Mouse (Mus musculus): ENCODE results near the gene Setd1a.
"Not testable (repeated sequence)": the region's sequence is repeated elsewhere in the genome, so short reads cannot be mapped to it uniquely, and the experiment has no call there.

Setd1a gene

DNA sequence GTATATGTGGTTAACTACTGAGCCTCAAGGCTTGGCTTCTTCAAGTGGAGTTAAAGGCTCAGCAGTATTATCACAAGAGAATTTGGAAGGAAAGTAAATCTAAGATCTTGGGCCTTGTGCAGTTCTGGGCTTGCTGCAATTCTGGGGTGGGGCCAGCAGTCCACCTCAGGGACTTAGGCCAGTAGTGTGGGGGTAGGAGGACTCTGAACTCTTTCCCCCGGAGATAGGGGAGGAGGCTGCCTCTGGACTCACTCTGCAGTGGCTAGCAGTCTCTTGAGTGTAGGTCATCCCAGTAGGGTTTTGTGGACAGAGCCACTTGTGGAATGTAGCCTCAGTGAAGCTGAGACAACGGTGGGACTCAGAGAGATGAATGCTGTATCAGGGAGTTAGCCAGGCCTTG, 10.7 kb upstream of the Setd1a start:
- in situ Hi-C loops (cut with MboI, MseI) = no loop called here

DNA sequence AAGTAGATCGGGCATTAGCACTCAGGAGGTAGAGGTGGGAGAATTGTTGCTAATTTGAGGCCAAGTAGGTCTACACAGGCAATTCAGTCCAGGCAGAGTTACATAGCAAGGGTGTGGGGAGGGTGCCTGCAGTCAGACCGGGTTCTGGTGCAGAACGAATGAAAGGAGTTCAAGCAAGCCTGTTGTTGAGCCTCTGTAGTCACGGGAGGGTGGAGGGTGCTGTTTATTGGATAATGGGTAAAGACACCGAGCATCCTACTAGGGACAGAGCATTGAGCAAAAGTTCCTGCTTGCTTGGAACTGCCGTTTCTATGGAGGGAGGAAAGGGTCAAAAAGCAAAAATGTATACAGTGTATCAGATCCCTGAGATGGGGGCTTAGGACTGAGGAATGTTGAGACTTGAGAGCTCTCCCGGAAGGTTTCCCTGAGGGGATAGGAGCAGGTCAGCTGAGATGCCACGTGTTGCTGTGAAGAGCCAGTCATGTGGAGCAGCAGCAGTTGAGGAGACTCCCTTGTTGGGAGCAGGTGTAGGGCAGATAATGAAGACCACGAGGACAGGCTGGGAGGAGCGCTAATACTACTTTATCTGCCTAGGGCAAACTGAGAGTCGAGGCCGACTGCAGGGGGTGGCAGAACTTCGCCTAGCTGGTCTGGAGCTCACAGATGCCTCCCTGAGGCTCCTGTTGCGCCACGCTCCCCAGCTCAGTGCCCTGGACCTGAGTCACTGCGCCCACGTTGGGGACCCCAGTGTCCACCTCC, 9.4 kb upstream of the Setd1a start:
- in situ Hi-C loops (cut with MboI, MseI) = no loop called here

DNA sequence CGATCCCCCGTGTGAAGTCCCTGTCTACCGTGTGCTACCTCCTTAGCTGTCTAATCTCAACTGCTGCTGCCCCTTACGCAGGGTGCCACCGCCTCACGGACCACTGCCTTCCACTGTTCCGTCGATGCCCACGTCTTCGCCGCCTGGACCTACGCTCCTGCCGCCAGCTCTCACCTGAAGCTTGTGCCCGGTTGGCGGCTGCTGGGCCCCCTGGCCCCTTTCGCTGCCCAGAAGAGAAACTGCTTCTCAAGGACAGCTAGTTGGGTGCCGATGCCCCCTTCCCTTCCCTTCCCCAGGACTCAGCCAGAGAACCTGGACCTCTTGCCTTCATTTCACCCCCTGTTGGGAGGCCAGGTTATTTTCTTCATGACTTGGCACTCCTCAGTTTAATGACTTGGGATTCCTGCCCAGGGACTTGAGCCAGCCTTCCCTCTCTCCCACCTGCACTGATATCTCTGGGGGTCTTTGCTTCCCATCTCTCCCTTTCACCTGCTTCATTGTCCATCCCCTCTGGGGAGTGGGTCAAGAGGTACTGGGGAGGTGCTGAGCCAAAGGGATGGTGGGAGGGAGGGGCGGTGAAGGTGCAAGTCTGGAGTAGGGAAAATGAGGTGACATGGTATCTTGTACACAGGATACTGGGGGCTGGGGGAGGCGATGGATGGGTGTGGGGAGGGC, 8.7 kb upstream of the Setd1a start:
- in situ Hi-C loops (cut with MboI, MseI) = no loop called here

DNA sequence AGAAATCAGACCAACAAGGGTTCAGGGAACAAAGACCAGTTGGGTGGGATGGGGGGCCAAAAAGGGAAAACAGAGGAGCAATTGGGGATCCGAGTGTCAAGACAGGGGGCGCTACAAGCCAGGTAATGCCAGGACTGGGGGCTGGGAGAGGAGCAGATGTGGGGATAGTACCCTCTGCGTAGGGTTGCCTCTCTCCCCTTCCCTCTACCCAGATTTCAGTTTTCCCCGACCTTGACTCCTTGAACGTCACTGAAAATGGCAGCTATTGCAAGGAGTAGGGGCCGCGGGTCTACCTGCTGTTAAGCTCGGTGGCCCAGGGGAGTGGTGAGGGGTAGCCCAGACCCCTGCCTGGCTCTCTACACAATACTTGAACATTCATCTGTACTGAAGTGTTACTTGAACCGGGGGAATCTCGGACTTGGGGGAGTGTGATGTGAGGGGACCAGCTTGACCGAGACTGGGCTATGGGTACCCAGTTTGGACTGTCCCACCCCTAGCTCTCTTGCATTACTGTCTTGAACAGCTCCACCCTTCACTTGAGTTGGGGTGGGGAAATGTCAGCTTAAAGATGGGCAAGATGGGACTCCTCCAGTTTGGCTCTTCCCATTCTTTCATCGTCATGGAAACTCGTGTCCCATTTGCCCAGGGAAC, 8.0 kb upstream of the Setd1a start:
- in situ Hi-C loops (cut with MboI, MseI) = no loop called here

DNA sequence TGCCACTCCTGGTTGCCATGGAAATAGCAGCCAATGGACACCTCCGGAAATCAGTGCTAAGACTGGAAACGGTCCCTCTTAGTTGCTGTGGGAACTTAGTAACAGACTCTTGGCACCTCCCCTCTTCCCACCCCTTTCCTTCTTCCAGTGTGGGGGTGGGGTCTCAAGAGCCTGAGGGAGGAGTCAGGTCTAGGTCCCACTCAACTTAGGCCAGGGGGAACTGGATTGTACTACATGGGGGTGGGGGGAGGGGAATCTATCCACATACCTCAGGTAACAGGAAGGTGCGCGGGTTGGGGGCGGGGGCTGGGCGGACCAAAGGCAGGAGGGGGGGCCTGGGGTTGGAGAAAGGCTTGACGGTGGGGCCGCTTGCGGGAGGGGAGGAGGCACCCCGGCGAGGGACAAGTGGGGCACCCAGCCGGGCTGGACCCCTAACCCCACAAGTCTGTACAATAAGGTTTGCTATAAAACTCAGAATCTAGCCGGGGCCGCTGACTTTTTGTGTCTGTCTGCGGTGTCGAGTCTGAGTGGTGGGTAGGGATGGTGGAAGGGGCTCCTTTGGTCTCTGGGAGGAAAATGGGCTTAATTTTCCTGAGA, 7.4 kb upstream of the Setd1a start:
- in situ Hi-C loops (cut with MboI, MseI) = no loop called here

DNA sequence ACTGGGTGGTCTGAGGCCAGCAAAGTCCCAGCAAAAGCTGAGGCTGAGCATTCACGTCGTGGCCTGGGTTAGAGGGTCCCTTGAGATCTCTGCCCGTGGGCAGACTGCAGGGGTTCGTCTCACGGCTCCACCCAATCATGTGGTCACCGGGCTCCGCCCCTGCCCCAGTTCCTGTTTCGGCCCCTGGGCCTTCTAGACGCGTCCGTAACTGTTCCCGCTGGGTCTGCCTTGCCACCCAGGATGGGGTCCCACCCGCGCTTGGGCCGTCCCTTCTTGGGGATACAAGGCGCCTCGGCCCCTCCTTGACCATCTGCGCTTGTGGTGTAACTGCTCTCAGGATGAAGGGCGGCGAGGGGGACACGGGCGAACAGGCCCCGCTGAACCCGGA, 6.8 kb upstream of the Setd1a start, which contains the start of gene Orai3:
Gene Orai3, plus strand, starts transcription at position 165 of the 388 bp plus-strand sequence.
- in situ Hi-C loops (cut with MboI, MseI) = no loop called here

DNA sequence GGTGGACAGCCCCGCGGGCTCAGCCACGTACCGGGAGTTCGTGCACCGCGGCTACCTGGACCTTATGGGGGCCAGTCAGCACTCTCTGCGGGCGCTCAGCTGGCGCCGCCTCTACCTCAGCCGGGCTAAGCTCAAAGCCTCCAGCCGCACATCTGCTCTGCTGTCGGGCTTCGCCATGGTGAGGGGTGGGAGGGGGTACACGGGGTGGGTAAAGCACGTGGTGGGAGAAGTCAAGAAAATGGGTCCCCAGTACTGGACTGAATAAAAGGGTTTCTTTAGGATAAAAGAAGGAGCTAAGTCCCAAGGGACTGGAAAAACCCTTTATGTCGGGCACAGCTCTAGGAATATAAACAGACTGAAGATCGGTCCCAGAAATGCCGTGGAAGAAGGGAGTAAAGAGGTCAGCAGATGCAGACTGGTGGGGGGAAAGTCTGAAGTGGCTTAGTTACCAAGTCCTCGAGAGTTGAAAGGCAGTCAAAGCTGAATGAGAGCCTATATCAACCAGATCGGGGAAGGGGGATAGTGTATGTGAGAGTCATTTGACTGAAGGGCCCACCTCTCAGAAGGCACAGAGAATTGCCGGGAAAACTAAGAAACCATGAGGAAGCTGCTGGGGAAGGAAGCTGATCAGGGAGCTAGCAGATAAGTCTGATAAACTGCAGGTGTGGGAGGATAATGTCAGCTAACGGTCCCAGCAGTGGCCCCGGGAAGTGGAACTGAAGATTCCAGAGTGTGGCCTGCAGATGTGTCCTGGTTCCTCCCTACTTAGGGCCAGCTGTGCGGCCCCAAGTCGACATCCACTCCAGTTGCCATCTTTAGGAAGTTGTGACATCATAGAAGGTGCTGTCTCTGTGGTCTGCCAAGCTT, 6.2 kb upstream of the Setd1a start:
- in situ Hi-C loops (cut with MboI, MseI) = no loop called here

DNA sequence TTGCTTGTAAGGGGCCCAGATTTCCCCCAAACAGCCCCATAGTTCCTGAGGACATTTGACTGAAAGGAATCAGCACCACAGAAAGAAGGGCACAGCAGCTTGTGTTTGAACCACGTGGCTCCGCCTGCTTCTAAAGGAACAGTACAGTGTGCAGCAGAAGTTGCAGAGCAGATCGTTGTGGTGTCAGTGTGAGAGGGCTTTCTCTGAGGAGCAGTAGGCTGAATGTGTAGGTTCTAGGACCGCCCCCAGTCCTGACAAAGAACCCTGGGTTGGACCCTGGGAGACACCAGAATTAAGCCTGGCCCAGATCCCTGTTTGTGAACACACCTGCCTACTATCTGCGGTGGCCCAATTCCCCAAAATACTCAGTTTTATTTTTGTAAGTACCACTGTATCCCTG, 5.2 kb upstream of the Setd1a start:
- in situ Hi-C loops (cut with MboI, MseI) = no loop called here

DNA sequence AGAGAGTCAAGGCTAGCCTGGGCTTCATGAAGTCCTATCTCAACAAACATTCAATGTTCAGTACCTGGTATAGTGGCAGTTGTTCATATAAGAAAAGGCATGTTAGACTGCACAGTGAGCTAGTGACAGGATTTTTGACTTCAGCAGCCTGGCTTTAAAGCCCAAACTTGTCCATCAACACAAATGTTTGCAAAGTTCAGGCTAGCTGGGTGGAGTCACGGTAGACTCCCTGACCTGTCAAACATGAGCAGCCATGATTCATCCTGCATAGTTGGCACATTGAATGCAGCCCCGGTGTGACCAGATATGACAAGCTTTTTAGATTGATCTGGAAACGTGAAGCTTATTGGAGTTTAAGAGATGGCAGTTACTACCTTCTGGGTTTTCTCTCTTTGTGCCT, 4.4 kb upstream of the Setd1a start:
- in situ Hi-C loops (cut with MboI, MseI) = no loop called here

DNA sequence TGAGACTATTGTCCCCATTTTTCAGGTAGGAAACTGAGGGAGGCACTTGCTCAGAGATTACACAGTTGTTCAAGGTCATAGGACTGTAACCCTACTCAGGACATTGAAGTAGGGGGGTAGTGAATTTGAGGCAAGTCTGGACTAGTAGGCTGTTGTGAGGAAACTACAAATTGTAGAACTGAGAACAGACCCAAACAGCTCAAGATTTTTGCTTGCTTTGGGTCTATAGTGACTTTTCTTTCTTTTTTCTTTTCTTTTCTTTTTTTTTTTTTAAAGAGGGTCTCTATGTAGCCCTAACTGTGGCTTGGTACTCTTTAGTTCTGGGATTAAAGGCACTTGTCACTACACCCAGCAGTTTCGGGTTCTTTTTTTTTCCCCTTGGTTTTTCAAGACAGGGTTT, 3.9 kb upstream of the Setd1a start:
- in situ Hi-C loops (cut with MboI, MseI) = no loop called here

DNA sequence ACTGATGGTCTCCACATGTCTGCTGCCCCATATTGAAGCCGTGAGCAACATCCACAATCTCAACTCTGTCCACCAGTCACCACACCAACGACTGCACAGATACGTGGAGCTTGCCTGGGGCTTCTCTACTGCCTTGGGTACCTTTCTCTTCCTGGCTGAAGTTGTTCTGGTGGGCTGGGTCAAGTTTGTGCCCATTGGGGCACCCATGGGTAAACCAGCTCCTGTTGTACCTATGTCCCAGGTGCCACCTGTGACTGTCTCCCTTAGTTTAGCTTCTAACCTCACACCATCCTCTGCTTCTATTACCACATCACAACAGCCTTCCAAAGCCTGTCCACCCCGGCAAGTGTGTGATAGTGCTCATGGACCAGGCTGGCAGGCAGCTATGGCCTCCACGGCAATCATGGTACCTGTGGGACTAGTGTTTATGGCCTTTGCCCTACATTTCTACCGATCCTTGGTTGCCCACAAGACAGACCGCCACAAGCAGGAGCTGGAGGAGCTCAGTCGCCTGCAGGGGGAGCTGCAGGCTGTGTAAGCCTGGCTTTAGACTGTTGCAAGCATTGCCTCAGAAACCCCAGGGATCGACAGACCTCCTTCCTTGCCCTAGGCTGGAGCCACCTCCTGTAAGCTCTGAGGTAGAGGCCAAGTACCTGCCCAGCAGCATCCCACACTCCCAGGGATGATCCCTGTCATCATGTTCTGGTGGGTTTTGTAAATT, 2.6 kb upstream of the Setd1a start:
- in situ Hi-C loops (cut with MboI, MseI) = no loop called here

DNA sequence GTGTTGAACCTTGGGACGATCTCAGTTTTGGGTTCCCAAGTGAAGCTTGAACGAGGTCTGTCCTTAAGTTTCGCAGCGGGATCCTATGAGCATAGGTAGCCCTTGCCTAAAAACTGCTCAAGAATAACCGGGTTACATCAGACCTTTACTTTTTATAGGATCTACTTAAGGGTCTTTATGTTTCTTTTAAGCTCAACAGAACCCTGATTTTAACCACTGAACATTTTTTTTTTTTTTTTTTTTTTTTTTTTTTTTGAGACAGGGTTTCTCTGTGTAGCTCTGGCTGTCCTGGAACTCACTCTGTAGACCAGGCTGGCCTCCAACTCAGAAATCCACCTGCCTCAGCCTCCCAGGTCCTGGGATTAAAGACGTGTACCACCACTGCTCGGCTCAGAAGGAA, 633 bp upstream of the Setd1a start:
- in situ Hi-C loops (cut with MboI, MseI) = not testable (repeated sequence)

DNA sequence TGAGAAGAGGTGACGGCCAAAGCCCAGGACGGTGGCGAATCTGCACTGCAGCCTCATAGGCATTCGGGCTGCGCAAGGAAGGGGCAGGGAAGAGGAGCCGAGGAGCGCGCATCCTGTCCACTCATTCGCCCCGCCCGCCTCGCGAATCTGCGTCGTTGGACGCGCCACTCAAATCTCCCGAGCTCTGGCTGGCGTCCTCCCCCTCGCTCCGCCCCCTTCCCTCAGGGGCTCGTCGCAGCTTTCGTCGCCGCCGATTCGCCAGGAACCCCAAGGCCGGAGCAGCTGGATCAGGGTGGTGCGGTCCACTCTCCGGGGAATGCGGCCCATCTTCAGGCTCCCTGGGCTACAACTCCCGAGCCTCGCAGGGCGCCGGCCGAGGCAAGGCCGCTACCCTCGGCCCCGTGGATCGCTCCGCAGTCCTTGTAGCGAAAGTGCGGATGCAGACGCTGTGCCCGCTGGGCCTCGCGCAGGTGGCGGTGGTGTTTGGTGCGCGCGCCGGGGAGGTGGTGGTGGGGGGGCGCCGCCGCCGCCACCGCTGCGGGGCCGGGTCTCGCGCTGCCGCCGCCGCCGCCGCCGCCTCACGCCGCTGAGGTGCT, 506 bp downstream of the Setd1a start:
- in situ Hi-C loops (cut with MboI, MseI) = no loop called here

DNA sequence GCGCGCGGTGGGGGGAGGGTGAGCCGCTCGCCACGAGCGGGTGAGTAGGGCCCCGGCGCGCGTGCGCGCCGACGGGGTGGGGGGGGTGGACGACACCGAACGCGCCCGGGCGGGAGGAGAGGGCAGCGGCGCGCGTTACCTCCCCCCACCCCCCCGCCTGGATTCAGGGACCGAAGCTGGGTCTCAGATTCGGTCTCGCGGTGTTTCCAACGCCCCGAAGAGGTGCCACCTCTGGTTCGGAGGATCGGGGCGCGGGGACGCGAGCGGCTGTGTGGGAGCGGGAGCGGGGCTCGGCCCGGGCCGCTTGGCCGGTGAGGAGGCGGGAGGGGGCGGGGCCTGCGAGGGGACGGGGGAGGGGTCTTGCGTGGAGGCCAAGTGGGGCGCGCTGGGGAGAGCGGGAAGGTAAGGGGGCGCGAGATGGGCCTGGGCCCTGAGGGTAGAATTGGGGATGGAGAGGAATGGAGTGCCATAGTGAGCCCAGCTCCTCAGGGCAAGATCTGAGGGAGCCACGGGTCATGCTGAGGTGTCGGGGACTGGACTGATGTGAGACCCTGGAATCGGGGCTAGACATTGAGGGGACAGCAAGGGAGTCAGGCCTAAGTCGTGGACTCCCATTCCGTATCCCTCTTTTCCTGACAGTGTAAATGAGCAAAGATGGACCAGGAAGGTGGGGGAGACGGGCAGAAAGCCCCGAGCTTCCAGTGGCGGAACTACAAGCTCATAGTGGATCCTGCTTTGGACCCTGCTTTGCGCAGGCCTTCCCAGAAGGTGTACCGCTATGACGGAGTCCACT, 1.2 kb downstream of the Setd1a start:
- in situ Hi-C loops (cut with MboI, MseI) = no loop called here

DNA sequence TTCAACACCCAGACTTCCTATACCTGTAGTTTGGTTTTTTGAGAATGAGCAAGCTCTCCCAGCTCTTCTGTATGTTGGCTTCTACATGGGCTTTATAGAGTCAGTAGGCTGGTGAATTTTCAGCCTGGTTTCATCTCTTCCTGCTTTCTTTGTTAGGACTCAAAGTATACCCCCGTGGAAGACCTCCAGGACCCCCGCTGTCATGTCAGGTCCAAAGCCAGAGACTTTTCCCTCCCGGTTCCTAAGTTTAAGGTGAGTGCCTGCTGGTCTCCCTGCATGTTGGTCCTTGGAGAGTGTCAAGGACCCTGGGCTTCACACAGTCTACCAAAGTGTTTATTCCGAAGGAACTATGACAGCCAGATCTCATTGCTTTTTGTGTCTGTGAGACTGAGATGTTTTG, 1.9 kb downstream of the Setd1a start:
- in situ Hi-C loops (cut with MboI, MseI) = no loop called here

DNA sequence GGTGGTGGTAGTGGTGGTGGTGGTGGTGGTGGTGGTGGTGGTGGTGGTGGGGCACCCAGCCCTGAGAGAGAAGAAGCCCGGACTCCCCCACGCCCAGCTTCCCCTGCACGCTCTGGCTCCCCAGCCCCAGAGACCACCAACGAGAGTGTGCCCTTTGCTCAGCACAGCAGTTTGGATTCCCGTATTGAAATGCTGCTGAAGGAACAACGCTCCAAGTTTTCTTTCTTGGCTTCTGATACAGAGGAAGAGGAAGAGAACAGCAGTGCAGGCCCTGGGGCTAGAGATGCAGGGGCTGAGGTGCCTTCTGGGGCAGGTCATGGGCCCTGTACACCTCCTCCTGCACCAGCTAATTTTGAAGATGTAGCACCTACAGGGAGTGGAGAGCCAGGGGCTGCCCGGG, 8.8 kb downstream of the Setd1a start, which contains the start of gene Gm49388:
Gene Gm49388, plus strand, starts transcription at position 301 of the 400 bp plus-strand sequence.
- in situ Hi-C loops (cut with MboI, MseI) = no loop called here

DNA sequence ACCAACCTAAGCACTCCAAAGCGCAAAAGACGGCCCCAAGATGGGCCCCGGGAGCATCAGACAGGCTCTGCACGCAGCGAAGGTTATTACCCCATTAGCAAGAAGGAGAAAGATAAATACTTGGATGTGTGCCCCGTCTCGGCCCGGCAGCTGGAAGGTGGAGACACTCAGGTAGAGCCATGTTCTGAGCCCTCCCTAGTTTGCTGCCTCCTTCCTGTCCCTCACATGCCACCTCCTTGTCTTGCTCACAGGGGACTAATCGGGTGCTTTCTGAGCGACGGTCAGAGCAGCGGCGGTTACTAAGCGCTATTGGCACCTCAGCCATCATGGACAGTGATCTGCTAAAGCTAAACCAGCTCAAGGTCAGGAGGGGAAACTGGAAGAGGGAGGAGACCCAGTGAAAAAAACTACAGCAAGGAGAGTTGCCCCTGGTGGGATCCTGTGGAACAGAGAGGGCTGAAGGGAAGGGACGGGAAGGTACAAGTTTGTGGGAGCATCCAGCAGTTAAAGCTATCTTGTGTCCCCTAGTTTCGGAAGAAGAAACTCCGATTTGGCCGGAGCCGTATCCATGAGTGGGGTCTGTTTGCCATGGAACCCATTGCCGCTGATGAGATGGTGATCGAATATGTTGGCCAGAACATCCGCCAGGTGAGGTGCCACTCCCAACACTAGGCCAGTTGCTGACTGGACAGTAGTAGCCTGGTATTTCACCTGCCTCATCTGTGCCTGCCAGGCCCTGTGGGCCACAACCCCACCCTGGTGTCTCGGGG, 20.8 kb downstream of the Setd1a start:
- in situ Hi-C loops (cut with MboI, MseI) = loop anchor here (10.0 kb wide), 1 partner anchor 262 kb away; no protein-coding TSS in a partner anchor

DNA sequence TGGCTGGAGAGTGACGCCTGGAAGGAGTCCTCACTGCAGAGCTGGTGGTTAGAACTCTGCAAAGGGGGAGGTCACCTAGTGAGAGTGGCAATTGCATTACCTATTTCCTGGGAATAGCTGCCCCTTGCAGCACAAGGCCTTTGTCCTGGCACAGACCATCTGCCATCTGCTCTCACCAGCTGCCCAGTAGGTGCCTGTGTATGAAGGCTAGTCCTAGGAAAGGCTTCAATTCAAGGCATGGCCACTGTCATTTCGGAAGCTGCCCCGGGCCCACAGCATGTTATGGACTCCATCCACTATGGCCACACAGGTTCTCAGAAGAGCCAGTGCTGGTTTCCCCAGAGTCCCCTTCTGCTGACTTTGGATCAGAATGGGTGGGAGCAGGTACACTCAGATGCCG, 22.1 kb downstream of the Setd1a start:
- in situ Hi-C loops (cut with MboI, MseI) = loop anchor here (10.0 kb wide), 1 partner anchor 264 kb away; no protein-coding TSS in a partner anchor

DNA sequence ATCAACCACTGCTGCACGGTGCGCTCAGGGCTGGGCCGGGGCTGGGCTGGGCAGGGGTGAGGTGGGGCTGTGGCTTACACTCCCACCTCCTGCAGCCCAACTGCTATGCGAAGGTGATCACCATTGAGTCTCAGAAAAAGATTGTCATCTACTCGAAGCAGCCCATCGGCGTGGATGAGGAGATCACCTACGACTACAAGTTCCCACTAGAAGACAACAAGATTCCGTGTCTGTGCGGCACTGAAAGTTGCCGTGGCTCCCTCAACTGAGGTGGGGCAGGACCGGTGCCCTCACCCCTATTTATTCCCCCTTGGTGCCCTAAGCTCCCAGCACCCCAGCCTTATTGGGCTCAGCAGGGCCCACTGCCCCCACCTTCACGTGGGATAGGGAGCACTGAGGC, 22.7 kb downstream of the Setd1a start:
- in situ Hi-C loops (cut with MboI, MseI) = loop anchor here (10.0 kb wide), 1 partner anchor 264 kb away; no protein-coding TSS in a partner anchor

Measured in T-helper 2 cell (primary cell).